Mouse (Mus musculus): Measurements from ENCODE around the gene Olfr714. TPM values are rescaled to one million over a fixed set of nuclear protein-coding genes. Genes with fewer than 3 reads are reported as not detected.
A peak's percentile ranks its signal among the peaks of the same experiment; 100 is the strongest.
"Not testable (repeated sequence)": the region's sequence is repeated elsewhere in the genome, so short reads cannot be mapped to it uniquely, and the experiment has no call there.

The Olfr714 gene
- not detected for total RNA-seq (2021)

DNA sequence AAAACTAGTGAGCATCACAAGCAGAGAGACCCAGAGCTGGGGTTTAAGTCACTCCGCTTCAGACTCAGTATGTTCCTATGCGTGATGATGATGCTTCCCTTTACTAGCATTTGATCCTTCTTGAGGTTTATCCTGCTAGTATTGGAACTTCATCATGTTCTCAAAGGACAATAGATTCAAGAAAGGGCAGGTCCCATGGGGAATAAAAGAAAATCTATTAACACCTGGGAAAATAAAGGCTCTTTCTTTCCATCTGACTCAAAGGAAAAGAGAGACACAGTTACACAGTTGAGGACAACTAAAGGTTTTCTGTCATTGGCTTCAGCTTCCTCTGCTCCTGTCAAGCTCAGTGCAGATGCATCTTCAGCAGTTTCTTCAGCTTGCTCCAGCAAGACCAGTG, at the start of gene Olfr714:
Gene Olfr714 (plus strand): TSS at position 301 of the 400 bp plus-strand sequence.
- no peak for DNase-seq

DNA sequence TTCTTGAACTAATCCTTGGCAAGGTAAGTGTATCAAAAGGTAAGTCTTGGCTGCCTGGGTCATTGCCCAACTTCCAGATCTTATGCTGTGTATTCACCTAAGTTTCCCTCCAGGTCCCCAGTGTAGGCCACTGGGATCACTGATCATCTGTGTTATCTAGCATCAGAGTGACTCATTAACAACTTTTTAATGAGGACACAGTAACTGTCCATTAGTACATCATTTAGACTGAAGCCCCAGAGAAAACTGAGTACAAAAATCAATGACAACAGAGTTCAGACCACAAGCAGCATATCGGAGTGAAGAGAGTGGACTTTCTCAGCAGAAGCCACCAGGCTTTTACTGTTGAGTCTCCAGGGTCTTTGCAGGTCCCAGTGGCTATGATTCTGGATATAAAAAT, 39.9 kb upstream of the Olfr714 start, which contains the start of gene Olfr713:
Gene Olfr713 (plus strand): TSS at position 301 of the 400 bp plus-strand sequence.
- no peak for DNase-seq

DNA sequence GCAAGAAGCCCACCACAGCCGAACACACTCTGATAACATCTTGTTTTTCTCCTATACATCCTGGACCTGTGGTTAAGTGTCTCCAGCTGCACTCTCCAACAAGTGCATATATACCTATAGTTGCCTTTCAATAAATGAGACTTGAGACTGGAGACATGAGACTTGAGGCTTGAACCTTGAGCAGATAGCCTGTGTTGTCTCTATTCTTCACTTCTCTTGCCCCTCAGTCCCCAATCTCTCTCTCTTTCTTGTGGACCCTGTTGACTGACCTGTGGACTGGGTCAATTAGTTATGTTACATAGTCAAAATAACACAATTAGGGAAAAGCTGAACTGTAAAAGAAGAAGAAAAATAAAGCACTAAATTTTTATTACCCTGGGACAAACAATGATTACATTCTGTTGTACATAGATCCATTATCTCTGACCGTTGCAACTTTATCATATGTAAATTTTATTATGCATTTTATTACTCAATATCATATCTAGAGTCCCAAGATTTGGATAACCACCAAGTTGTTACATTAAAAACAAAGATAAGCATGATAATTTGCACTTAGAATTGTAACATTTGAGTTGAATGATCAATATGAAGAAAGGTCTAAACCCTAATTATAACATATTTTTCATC, 30.7 kb upstream of the Olfr714 start:
- DNase-seq, result no peak

DNA sequence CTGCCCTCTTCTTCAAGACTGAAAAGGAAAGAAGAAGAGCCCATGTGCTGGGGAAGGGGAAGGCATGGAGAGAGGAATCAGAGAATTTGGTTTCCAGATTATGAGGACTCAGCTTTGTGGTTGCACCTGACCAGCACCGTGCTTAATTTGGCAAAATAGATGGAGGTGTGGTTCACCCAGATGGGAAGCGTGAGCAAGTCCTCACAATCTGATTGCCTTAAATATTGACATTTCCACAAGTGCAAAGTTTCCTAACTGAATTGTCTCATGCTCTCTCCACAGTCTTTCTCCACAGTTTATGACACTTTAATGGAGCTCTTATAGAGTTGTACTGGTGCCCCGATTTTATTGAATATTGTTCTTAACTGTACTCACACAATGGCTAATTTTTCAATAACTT, 27.6 kb upstream of the Olfr714 start:
- no peak for DNase-seq

DNA sequence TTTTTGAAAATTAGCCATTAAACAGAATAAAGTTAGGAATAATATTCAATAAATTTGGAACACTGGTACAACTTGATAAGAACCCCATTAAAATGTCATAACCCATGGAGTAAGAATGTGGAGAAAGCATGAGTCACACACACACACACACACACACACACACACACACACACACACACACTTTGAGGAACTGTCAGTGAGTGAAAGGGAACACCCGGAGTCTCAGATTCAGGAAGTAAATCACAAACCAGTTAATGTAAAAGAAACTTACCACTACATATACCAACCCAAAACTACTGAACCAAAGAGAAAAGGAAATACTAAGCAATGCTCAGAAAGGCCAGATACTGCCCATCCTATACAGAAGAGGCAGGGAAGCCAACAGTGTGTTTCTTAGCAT, 26.4 kb upstream of the Olfr714 start:
- DNase-seq, result no peak

DNA sequence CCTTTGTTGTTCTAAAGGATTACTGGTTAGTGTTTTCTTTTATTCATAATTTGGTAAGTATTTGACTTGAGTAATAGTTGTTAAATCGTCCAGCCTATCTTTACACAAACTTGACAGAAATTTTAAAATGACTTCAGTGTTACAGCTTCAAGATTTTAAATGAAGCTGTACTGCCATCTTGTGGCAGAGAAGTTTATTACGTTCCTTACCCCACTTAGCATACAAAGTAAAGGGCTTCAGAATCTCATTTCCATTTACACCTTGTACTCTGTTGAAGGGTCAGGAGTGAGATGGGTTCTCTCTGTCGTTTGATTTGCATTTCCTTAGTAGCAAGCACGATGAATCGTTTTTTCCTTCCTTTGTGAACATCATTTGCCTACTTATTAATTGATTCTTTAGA, 24.9 kb upstream of the Olfr714 start:
- peak; percentile 35 for DNase-seq

DNA sequence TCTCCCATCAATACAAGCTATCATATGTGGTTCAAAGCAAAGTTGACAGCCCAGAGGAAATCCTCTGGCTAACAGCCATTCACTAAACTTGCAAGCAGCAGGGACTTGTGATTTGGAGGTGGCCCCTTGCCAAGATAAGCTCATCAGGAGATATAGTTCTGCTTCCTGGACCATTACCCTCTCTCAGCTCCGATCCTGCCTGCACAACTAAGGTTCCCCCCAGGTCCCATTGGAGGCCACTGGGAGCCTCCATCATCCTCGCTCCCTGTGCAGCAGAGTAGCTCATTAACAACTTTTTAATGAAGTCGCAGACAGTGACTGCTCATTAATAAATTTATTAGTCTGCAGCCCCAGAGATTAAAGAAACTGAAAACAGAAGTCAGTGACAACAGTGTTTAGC, 23.2 kb upstream of the Olfr714 start:
- DNase-seq, result no peak

DNA sequence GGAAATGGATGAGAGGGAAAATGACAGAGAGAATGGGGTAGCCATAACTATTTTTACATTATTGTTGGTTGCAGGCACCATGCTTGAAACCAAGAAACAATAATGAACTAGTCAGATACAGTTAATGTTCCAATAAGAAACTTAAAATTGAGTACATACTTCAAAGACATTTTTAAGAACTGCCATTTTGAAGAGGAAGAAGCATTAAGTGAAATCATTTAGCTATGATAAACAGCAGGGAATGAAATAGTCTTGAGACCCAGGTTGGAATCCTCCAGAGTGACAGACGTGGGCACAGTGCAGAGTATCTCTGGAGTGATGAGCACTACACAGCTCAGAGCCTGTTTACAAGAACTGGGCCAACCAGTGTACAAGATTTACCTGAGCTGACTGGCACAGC, 22.1 kb downstream of the Olfr714 start, which contains the start of gene Olfr17:
Gene Olfr17 (plus strand): TSS at position 301 of the 400 bp plus-strand sequence.
- no peak for DNase-seq

DNA sequence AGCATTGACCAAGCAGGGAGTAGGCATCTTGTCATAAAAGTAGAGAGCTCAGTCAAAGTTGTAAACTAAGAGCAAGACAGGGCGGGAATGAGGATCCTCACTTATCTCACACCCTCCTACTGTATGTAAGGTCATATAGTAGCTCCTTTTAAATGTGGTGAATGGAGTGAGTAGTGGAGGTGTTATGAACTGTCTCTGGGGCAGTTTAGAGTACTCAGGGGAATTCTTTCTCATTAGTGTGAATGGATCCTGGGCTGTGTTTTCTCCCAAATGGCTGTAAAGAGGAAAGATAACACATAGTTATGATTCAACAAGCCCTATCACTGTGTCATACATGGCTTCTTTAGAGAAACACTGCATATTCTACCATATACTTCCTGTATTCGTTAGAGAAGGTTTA, 39.5 kb downstream of the Olfr714 start, which contains the start of gene Olfr715b:
Gene Olfr715b (minus strand): TSS at position 101 of the 400 bp plus-strand sequence.
- DNase-seq, result not testable (repeated sequence)

Other genes with a start within 250 kb of the Olfr714 start
- gene Olfr702, start 237.1 kb upstream of the Olfr714 start, total RNA-seq (2021), result not detected
- gene Olfr703, start 227.6 kb upstream of the Olfr714 start, total RNA-seq (2021), result not detected
- gene Olfr704, start 207.8 kb upstream of the Olfr714 start, total RNA-seq (2021), result not detected
- gene Olfr705, start 194.1 kb upstream of the Olfr714 start, total RNA-seq (2021), result not detected
- gene Olfr706, start 182.8 kb upstream of the Olfr714 start, total RNA-seq (2021), result not detected
- not detected for gene Olfr707, start 169.7 kb upstream of the Olfr714 start, total RNA-seq (2021)
- gene Olfr1532-ps1, start 163.0 kb upstream of the Olfr714 start, total RNA-seq (2021), result not detected
- gene Olfr709-ps1, start 138.8 kb upstream of the Olfr714 start, total RNA-seq (2021), result under 1 TPM in 1 of 2 experiments, not detected in 1; 0.07 TPM
- not detected for gene Olfr710, start 122.7 kb upstream of the Olfr714 start, total RNA-seq (2021)
- gene Olfr6, start 107.0 kb upstream of the Olfr714 start, total RNA-seq (2021), result not detected
- not detected for gene Olfr711, start 95.5 kb upstream of the Olfr714 start, total RNA-seq (2021)
- gene Olfr2, start 64.9 kb upstream of the Olfr714 start, total RNA-seq (2021), result not detected
- gene Olfr713, start 39.8 kb upstream of the Olfr714 start, total RNA-seq (2021), result not detected
- not detected for gene Olfr17, start 22.2 kb downstream of the Olfr714 start, total RNA-seq (2021)
- not detected for gene Olfr715b, start 39.4 kb downstream of the Olfr714 start, total RNA-seq (2021)
- gene Olfr715, start 60.1 kb downstream of the Olfr714 start, total RNA-seq (2021), result not detected
- not detected for gene Olfr716, start 67.3 kb downstream of the Olfr714 start, total RNA-seq (2021)
- gene Nlrp14, start 96.0 kb downstream of the Olfr714 start, total RNA-seq (2021), result not detected
- gene Rbmxl2, start 138.5 kb downstream of the Olfr714 start, total RNA-seq (2021), result not detected

Data from heart, postnatal 4 days (tissue).